Mouse (Mus musculus) megakaryocyte progenitor cell, adult 5-6 weeks (primary cell): ENCODE data around the gene Klf1. TPM values are rescaled to one million over a fixed set of nuclear protein-coding genes. Genes with fewer than 3 reads are reported as not detected.

Experiments
- total RNA-seq, 2 experiments: library from RNA; stranded (forward) in 1 of 2; stranded (reverse) in 1 of 2; fragments of 157-497, 149-512 nt in 1 of 2; fragments of 200-1000 nt in 1 of 2; gene quantifications; 2 replicates each; pipeline versions ENCODE4 v1.2.3 to v1.2.4; 2015 to 2017

Gene Klf1
- total RNA-seq, 2 experiments from 2014 or later: 14.0 to 22.4 TPM

Other genes starting within 250 kb of the Klf1 start
Only the 30 nearest of the 33 such genes appear.
- 56.0 and 64.4 TPM in 2 replicates for gene Trmt1, start 215.6 kb upstream of the Klf1 start, total RNA-seq (2015)
- 82.2 and 84.4 TPM in 2 replicates for gene Trmt1, start 215.6 kb upstream of the Klf1 start, total RNA-seq (2017)
- gene Nacc1, start 214.1 kb upstream of the Klf1 start, total RNA-seq (2015): 71.6 and 77.1 TPM in 2 replicates
- gene Nacc1, start 214.1 kb upstream of the Klf1 start, total RNA-seq (2017): 50.9 and 53.5 TPM in 2 replicates
- 56.3 and 72.0 TPM in 2 replicates for gene Lyl1, start 200.5 kb upstream of the Klf1 start, total RNA-seq (2015)
- gene Lyl1, start 200.5 kb upstream of the Klf1 start, total RNA-seq (2017): 58.0 and 65.6 TPM in 2 replicates
- gene G430095P16Rik, start 178.9 kb upstream of the Klf1 start, total RNA-seq (2015): 12.2 and 15.2 TPM in 2 replicates
- 3.7 and 8.5 TPM in 2 replicates for gene G430095P16Rik, start 178.9 kb upstream of the Klf1 start, total RNA-seq (2017)
- 44.4 and 46.9 TPM in 2 replicates for gene Nfix, start 101.6 kb upstream of the Klf1 start, total RNA-seq (2015)
- gene Nfix, start 101.6 kb upstream of the Klf1 start, total RNA-seq (2017): 12.0 and 15.7 TPM in 2 replicates
- gene Dand5, start 79.1 kb upstream of the Klf1 start, total RNA-seq (2015): 2.2 and 2.4 TPM in 2 replicates
- 1.7 and 4.0 TPM in 2 replicates for gene Dand5, start 79.1 kb upstream of the Klf1 start, total RNA-seq (2017)
- 21.4 and 21.9 TPM in 2 replicates for gene Gadd45gip1, start 70.4 kb upstream of the Klf1 start, total RNA-seq (2015)
- gene Gadd45gip1, start 70.4 kb upstream of the Klf1 start, total RNA-seq (2017): 51.2 and 57.4 TPM in 2 replicates
- gene Rad23a, start 61.3 kb upstream of the Klf1 start, total RNA-seq (2015): 30.2 and 34.4 TPM in 2 replicates
- 26.2 and 26.3 TPM in 2 replicates for gene Rad23a, start 61.3 kb upstream of the Klf1 start, total RNA-seq (2017)
- 1,060 and 1,133 TPM in 2 replicates for gene Calr, start 55.0 kb upstream of the Klf1 start, total RNA-seq (2015)
- 4,756 and 5,574 TPM in 2 replicates for gene Calr, start 55.0 kb upstream of the Klf1 start, total RNA-seq (2017)
- gene Farsa, start 44.9 kb upstream of the Klf1 start, total RNA-seq (2015): 33.3 and 51.2 TPM in 2 replicates
- gene Farsa, start 44.9 kb upstream of the Klf1 start, total RNA-seq (2017): 173 and 193 TPM in 2 replicates
- 248 and 250 TPM in 2 replicates for gene Syce2, start 29.8 kb upstream of the Klf1 start, total RNA-seq (2015)
- gene Syce2, start 29.8 kb upstream of the Klf1 start, total RNA-seq (2017): 130 and 139 TPM in 2 replicates
- 17.4 and 19.0 TPM in 2 replicates for gene Gcdh, start 8.0 kb upstream of the Klf1 start, total RNA-seq (2015)
- 27.8 TPM in 2 replicates for gene Gcdh, start 8.0 kb upstream of the Klf1 start, total RNA-seq (2017)
- 16.8 and 23.7 TPM in 2 replicates for gene Dnase2a, start 6.6 kb downstream of the Klf1 start, total RNA-seq (2015)
- gene Dnase2a, start 6.6 kb downstream of the Klf1 start, total RNA-seq (2017): 52.7 and 73.5 TPM in 2 replicates
- not detected in 2 replicates for gene Mast1, start 35.4 kb downstream of the Klf1 start, total RNA-seq (2015)
- gene Mast1, start 35.4 kb downstream of the Klf1 start, total RNA-seq (2017): 0.03 TPM in 1 of 2 replicates, not detected in the other
- not detected in 2 replicates for gene Rtbdn, start 45.1 kb downstream of the Klf1 start, total RNA-seq (2015)
- not detected in 2 replicates for gene Rtbdn, start 45.1 kb downstream of the Klf1 start, total RNA-seq (2017)
- not detected in 2 replicates for gene Gm49661, start 67.5 kb downstream of the Klf1 start, total RNA-seq (2015)
- gene Gm49661, start 67.5 kb downstream of the Klf1 start, total RNA-seq (2017): not detected in 2 replicates
- gene Prdx2, start 67.7 kb downstream of the Klf1 start, total RNA-seq (2015): 266 and 310 TPM in 2 replicates
- 340 and 388 TPM in 2 replicates for gene Prdx2, start 67.7 kb downstream of the Klf1 start, total RNA-seq (2017)
- gene Rnaseh2a, start 67.8 kb downstream of the Klf1 start, total RNA-seq (2015): 136 and 178 TPM in 2 replicates
- 109 and 162 TPM in 2 replicates for gene Rnaseh2a, start 67.8 kb downstream of the Klf1 start, total RNA-seq (2017)
- gene Junb, start 76.8 kb downstream of the Klf1 start, total RNA-seq (2015): 14.7 and 26.1 TPM in 2 replicates
- gene Junb, start 76.8 kb downstream of the Klf1 start, total RNA-seq (2017): 38.9 and 57.5 TPM in 2 replicates
- gene Hook2, start 88.7 kb downstream of the Klf1 start, total RNA-seq (2015): 1.9 and 3.8 TPM in 2 replicates
- 7.2 and 8.5 TPM in 2 replicates for gene Hook2, start 88.7 kb downstream of the Klf1 start, total RNA-seq (2017)
- not detected in 2 replicates for gene Best2, start 112.6 kb downstream of the Klf1 start, total RNA-seq (2015)
- not detected in 2 replicates for gene Best2, start 112.6 kb downstream of the Klf1 start, total RNA-seq (2017)
- 68.4 and 69.0 TPM in 2 replicates for gene Asna1, start 123.4 kb downstream of the Klf1 start, total RNA-seq (2015)
- gene Asna1, start 123.4 kb downstream of the Klf1 start, total RNA-seq (2017): 78.2 and 83.7 TPM in 2 replicates
- 132 and 138 TPM in 2 replicates for gene Trir, start 124.9 kb downstream of the Klf1 start, total RNA-seq (2015)
- 212 and 224 TPM in 2 replicates for gene Trir, start 124.9 kb downstream of the Klf1 start, total RNA-seq (2017)
- 16.2 and 16.7 TPM in 2 replicates for gene Tnpo2, start 135.0 kb downstream of the Klf1 start, total RNA-seq (2015)
- 20.4 and 22.0 TPM in 2 replicates for gene Tnpo2, start 135.0 kb downstream of the Klf1 start, total RNA-seq (2017)
- 4.4 and 4.9 TPM in 2 replicates for gene Fbxw9, start 158.1 kb downstream of the Klf1 start, total RNA-seq (2015)
- 3.2 and 3.5 TPM in 2 replicates for gene Fbxw9, start 158.1 kb downstream of the Klf1 start, total RNA-seq (2017)
- not detected in 2 replicates for gene Gm5741, start 166.1 kb downstream of the Klf1 start, total RNA-seq (2015)
- gene Gm5741, start 166.1 kb downstream of the Klf1 start, total RNA-seq (2017): not detected in 2 replicates
- gene Dhps, start 169.8 kb downstream of the Klf1 start, total RNA-seq (2015): 60.4 and 69.7 TPM in 2 replicates
- gene Dhps, start 169.8 kb downstream of the Klf1 start, total RNA-seq (2017): 24.6 and 24.7 TPM in 2 replicates
- gene Wdr83os, start 178.8 kb downstream of the Klf1 start, total RNA-seq (2015): 159 and 193 TPM in 2 replicates
- 40.3 and 41.4 TPM in 2 replicates for gene Wdr83os, start 178.8 kb downstream of the Klf1 start, total RNA-seq (2017)
- gene Wdr83, start 179.4 kb downstream of the Klf1 start, total RNA-seq (2015): 33.1 and 44.3 TPM in 2 replicates
- 23.5 and 33.7 TPM in 2 replicates for gene Wdr83, start 179.4 kb downstream of the Klf1 start, total RNA-seq (2017)
- gene Man2b1, start 181.3 kb downstream of the Klf1 start, total RNA-seq (2015): 86.9 and 95.2 TPM in 2 replicates
- 60.2 and 69.6 TPM in 2 replicates for gene Man2b1, start 181.3 kb downstream of the Klf1 start, total RNA-seq (2017)